Mouse (Mus musculus): ENCODE data around the gene Pip4p1.
"Not testable (repeated sequence)": the region's sequence is repeated elsewhere in the genome, so short reads cannot be mapped to it uniquely, and the experiment has no call there.

DNA sequence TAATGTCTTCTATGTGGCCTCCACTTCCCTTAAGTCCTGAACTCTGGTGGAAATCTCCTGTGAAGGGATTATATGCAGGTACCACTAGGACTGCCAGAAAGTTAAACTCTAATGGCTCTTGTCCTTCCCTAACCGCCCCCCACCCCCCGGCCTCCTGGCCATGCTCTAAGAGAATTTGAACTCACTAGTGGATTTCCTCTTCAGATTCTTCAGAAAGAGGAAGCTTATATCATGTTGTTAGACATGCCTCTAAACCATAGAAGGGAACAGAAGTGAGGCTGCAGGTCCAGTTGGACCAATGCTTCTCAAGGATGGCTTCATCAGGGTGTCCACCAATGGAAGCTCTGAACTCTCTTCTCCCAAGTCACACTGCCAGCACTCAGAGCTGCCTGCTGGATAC, 32.7 kb downstream of the Pip4p1 start:
- TF ChIP-seq POLR2A (IDR thresholded peaks at IDR 0.05; ENCODE audit: low read depth, low read length); CTCF (conservative IDR thresholded peaks at IDR 0.05 in 1 of 2, IDR thresholded peaks at IDR 0.05 in 1 of 2; ENCODE audit: low read depth in 2 of 2, low read length in 2 of 2); NELFE (IDR thresholded peaks at IDR 0.05; ENCODE audit: low read depth, low read length); ZNF384 (IDR thresholded peaks at IDR 0.05; ENCODE audit: low read depth, low read length); TCF12 (IDR thresholded peaks at IDR 0.05; ENCODE audit: low read depth, low read length); SMC3 (IDR thresholded peaks at IDR 0.05; ENCODE audit: low read depth, low read length); E2F4 (IDR thresholded peaks at IDR 0.05; ENCODE audit: insufficient replicate concordance, low read depth, low read length); EP300 (IDR thresholded peaks at IDR 0.05; ENCODE audit: low read length); UBTF (IDR thresholded peaks at IDR 0.05; ENCODE audit: low read depth, low read length); TBP (conservative IDR thresholded peaks at IDR 0.05; ENCODE audit: low read depth, low read length); PAX5 (IDR thresholded peaks at IDR 0.05; ENCODE audit: low read length); USF2 (conservative IDR thresholded peaks at IDR 0.05; ENCODE audit: low read depth, low read length); ZKSCAN1 (IDR thresholded peaks at IDR 0.05; ENCODE audit: borderline replicate concordance, low read depth, low read length); RCOR1 (conservative IDR thresholded peaks at IDR 0.05; ENCODE audit: low read depth, low read length): not testable (repeated sequence)

Data from CH12.LX (cell line).